Mouse (Mus musculus) kidney, postnatal 4 days (tissue): ENCODE measurements around the gene Stard3.
A peak's percentile ranks its signal among the peaks of the same experiment; 100 is the strongest.

Experiments used
- DNase-seq, 2 experiments: peaks; one replicate each; pipeline ENCODE4 v3.0.0; 2021; ENCODE audit warnings: mixed read lengths in 2 of 2

Gene Stard3

DNA sequence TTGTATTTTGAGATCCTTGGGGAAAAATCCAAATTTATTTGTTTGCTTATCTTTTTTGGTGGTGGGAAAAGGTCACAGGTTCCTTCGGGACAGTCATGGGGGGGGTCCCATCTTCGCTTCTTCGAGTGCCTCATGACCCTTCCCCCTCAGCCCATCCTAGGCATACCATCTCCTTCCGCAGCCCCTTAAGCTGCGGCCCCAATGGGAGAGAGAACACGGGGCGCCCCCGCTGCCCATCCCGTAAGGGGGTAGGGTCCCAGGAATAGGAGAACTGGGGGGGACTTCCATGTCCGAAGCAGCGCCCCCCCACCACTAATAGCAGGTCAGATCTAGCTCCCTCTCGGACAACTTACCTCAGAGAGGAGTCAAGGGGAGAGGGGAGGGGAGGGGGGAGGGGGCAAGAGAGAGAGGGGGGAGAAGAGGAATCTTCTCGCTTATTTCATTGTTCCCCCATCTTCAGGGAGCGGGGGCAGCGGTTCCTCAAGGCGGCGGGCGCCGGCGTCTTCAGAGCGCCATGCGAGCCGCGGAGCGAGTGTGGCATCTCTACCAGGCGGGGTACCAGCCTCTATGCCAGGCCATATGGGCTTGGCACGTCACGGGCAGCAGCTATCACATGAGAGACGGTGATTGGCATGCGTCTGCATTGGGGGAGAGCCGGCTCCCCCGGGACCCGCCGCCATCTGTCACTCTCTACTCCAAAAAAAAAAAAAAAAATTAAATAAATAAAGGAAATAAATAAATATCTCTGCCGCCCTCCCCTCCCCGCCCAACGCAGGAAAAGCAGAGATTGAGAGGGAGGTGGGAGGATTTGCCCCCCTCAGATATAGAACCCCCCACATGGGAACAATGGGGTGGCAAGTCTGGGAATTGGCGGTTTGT is 28.8 kb upstream of the Stard3 start, which contains the start of gene Neurod2:
Gene Neurod2 (minus strand): TSS at position 568 of the 879 bp plus-strand sequence.
- no peak for DNase-seq

DNA sequence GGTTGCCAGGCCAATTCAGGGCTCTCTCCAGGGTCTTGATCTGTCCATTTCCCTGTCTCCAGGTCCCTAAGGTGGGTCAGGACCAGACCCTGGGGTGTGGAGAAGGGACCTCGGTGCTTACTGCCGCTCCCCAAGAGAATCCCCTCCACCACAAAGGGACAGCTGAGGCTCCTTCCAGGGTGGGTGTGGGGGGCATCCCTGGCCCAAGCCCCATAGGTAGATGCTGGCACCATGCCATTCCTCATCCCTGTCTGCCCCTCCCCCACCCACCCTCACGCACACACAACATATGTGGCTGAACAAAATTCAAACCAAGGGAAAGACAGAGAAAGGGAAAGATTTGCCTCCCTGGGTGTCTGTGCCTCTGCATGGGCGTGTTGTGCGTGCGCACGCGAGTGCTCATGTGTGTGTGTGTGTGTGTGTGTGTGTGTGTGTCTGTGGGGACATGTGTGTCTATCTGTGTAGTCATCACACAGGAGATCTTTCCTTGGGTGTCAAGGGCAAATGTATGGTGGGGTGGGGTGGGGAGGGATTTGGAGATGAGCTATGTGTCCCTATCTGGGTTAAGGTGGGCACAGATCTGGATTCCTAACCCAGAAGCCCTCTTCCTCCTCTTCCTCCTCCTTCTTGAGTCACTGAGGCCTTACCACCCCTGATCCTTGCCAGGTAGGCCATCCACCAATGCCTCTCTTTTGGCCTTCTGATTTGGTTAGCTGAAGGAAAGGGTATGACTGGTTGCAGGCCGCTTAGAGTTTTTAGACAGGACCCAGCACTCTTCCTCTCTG is 28.0 kb upstream of the Stard3 start:
- DNase-seq: no peak

DNA sequence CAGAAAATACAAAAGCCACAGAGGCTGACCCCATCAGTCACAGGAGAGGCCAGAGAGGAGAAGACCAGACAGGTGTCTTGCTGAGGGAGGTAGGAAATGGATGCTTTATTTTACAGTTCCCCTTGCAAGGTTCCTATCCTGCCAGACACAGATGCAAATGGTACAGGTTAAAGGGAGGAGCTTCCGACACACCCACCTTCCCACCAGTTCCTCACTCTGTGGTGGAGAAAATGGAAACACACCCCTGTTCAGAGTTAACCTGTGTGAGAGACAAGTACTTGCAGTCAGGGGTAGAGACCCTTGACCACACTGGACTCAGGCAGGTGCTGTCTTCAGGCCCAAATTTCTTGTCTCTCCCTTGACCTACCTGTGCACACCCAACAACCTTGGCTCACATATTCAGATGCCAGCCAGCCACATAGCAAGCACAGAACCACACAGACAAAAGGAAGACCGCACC is 27.4 kb upstream of the Stard3 start:
- DNase-seq: no peak

DNA sequence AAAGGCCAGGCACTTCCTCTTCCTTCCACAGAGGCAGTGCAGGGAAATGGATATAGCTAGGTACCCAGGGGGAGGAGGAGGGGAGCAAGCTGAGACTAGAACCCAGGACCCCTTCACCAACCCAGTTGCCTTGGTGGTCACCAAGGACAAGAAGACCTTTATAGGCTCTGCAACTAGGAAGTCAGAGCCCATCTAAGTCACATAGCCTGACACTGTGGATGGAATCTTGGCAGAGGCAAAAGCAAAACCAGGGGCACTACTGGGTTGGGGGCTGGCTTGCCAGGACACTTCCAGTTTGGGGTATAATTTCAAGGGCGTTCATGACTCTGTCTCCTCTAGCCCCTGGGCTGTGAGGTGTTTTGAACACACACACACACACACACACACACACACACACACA is 26.8 kb upstream of the Stard3 start:
- no peak for DNase-seq

DNA sequence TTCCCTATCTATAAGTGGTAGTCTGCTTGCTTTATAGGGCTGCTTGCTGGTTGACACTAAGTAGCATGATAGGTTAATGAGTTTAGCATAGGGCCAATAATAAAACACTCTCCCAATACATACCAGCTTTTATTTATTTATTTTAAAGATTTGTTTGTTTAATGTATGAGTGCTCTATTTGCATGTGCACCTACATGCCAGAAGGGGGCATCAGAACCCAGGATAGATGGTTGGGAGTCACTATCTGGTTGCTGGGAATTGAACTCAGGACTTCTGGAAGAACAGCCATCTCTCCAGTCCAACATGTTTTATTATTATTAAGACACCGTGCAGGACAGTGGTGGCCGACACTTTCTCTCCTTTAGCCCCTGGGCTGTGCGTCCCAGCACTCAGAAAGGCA is 26.0 kb upstream of the Stard3 start:
- no peak for DNase-seq

DNA sequence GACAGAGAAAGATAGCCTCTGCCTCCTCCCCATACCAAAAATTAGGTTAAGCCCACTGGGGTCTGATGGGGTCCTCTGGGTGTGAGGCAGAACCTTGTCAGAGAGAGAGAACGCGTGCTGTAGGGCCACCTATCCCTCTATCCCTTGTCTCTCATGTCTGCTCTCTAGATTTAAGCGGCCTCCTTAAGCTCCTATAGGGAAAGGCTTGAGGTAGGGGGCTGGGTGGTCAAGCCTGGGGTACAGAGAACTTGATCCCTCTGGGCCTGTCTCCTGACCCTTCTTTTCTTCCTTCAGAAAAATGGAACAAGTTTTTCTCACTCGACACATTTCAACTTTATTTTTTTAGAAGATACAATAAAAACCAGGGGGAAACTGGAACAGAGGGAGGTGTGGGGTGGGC is 25.3 kb upstream of the Stard3 start:
- no peak for DNase-seq

DNA sequence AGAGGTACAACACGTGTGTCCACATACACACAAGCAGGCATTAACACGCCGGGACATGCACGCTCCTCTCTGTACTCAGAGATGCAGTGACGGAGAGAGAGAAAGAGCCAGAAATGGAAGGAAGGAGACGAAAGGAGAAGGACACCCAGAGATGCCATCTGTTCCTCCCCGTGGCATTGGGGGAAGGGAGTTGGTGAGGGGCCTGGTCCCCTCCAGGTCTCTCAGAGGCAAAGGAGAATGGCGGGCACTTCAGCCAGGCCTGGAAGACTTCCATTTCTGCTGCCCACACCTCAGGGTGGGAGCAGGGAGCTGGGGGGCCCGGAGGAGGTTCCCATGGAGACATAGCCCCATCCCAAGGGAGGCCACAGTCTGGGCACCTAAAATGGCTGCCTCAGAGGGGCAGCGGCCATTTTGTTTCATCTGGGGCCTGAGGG is 24.9 kb upstream of the Stard3 start:
- DNase-seq: no peak

DNA sequence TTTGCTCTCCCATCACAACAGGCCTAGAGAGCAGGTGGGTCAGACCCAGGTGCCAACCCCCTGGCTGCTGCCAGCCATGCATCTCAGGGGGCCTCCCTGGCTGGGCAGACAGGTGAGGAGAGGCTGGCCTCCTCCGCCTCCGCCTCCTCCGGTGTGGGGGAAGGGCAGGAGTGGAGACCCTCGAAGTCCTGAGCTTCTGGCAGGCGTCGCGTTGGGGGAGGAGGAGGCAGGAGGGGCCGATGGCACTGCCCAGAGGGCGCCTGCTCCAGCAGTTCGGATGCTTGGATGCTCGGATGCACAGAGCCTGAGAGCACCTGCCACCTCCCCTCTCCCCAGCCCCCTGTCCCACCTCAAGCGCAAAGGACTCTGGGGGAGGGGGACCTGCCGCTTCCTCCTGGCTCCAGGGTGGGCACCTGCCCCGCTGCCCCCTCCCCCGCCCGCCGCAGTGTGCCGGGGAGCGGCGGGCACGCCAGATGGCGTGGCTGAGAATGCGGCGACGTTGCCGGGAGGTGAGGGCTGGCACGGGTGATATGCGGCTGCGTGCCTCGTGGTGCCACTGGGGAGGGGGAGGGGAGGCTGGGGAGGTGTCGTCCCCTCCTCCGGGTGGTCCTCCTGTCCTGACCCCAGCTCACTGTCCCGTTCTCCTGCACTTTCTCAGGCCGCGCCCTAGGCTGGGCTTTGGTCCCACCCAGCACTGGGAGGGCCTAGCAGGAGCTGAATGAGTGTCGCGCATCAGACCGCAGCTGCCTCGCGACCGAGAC is 24.0 kb upstream of the Stard3 start:
- DNase-seq: peak in 1 of 2 experiments; percentile 39

DNA sequence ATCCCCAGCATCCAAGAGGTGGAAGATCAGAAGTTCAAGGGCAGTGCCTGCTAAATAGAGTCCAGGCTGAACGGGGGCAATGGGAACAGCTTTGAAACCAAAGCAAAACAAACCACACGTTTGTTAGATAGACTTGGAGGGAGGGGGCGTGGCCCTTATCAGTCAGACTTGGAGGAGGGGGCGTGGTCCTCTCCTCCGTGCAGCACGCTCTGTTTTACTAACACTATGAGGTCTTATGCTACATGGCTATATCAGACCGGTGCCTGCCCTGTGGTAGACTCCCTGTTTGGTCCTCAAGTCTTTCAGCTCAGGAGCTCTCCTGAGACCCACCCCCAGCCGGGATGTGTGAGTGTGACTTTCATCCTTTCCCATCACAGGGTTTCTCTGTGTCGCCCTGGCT is 22.9 kb upstream of the Stard3 start:
- no peak for DNase-seq

DNA sequence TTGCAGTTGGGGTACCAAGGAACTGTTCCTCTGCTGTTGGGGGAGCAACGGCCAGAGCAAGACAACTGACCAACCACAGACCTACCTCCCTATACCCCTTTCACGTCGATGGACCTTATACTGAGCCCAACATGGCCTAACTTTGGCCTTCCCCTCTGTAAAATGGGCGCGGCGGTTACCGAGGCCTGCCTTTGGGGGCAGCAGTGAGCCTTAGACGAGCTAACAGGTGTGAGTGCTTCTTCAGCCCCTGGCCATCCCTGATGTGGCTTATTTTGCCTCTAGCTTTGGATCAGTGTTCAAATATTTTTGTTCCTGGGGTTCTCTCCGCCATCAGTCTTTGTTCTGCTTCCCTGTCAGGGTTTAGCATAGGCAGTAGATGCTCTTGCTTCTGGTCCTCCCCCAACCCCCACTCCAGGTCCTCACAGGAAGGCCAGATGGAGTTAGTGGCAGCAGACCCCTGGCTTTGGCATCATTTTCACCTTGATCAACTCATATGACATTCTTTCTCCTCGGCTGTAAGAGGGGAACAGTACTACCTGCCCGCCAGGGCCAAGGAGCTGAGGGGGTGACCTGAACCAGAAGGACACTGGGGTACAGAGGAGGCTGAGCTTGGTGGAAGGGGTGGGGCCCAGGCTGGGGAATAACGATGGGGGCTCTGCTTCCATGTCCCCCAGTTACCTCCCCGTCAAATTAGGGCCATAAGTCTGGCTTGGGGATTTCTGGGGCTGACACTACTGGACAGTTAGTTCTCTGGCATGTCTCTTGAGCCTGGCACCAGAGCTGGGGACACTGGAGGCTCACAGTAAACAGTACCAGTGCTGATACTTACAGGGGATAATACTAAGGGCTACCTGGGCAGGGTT is 21.7 kb upstream of the Stard3 start:
- no peak for DNase-seq

DNA sequence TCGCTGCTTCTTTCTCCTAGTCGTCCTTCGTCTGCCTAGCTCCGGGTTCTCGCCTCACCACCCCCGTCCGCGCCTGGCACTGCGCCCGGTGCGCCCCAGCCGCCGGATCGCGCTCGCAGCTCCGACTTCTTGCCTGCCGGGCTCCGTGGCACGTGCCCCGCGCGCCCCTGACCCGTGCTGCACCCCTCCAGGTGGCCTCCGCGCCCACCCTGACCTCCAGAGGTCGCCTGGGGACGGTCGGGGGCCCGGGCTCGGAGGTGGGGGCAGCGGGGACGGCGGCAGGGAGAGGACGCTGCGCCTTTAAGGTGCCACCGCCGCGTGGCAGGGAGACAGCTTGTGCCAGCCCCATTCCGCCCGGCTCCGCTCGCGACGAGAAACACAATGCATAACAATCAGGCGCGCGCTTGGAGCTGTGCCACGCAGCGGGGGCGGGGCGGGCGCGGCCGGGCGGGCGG is 19.6 kb upstream of the Stard3 start:
- peak; percentile 68 to 78 for DNase-seq

DNA sequence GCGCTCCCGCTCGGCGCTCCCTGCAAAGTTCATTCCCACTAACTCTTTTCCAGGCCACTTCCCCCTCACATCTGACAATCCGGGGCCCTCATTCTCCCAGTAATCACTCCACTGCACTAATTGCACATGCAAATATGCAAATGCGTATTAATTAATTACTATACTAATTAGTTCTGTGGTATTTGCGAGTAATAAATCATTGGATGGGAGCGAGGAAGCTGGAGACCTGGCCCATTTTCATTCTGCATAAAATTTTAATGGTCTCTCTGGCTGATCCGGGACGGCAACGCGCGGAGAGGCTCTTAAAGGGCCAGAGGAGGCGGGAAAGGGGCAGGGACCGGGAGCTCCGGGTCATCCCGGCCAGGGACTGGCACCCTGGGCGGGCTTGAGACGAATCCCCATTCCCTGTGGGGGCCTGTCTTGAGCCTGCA is 19.1 kb upstream of the Stard3 start:
- peak in 1 of 2 experiments; percentile 55 for DNase-seq

DNA sequence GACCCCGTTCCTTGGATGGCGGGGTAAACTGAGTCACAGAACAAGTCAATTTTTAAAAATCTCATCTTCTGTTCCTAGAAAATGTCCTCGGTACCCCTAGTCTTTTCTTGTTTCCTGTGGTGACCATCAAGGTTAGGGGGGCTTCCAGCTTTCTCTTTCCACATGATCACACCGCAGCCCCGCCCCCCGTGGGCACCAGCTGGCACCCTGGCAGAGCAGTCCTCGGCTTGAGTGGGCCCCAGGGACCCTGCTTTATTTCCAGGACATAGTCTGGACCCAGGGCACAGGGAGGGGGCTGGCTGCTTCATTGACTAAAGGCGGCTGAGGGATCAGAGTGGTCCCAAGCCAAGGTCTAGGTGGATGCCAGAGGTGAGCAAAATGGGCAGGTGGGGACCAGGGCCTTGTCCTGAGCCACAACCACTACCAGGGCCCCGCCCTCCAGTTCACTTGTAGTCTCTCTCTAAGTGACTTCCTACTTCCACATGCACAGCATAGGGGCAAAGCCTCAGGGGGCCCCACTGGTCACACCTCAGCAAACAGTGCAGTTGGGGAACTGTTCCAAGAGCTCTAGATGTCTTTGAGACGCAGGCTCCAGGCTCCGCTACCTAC is 18.4 kb upstream of the Stard3 start:
- DNase-seq: no peak

DNA sequence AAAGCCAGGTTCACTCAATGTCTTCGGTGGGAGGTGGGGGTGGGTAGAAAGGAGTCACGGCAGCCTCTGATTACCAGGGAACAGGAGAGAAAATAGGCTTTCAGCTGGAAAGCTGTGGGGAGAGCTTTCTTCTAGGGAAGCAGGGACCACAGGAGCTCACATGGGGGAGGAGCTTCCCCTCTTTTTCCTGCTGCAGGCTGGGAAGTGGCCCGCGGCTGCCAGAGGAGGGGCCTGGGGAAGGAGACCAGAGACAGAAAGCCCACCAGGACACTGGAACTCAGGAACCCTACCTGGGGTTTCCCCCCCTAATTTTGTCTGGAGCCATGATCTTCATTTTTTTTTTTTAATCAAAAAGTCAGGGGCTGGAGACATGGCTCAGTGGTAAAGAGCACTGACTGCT is 17.6 kb upstream of the Stard3 start:
- DNase-seq: no peak

DNA sequence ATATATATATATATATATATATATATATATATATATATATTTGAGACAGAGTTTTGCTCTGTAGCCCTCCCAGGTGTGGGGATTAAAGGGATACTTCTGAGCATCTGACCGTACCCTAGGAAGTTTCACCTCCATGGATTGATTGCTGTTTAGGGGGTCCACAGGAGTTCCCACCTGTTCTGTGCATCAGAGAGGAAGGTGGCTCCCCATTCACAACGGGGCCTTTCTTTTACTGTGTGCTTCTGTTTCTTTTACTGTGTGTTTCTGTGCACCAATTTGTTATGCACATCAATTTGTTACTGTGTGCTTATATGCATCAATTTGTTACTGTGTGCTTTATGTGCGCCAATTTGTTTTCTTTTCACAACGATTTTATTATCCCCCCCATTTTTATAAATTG is 17.0 kb upstream of the Stard3 start:
- DNase-seq: no peak

DNA sequence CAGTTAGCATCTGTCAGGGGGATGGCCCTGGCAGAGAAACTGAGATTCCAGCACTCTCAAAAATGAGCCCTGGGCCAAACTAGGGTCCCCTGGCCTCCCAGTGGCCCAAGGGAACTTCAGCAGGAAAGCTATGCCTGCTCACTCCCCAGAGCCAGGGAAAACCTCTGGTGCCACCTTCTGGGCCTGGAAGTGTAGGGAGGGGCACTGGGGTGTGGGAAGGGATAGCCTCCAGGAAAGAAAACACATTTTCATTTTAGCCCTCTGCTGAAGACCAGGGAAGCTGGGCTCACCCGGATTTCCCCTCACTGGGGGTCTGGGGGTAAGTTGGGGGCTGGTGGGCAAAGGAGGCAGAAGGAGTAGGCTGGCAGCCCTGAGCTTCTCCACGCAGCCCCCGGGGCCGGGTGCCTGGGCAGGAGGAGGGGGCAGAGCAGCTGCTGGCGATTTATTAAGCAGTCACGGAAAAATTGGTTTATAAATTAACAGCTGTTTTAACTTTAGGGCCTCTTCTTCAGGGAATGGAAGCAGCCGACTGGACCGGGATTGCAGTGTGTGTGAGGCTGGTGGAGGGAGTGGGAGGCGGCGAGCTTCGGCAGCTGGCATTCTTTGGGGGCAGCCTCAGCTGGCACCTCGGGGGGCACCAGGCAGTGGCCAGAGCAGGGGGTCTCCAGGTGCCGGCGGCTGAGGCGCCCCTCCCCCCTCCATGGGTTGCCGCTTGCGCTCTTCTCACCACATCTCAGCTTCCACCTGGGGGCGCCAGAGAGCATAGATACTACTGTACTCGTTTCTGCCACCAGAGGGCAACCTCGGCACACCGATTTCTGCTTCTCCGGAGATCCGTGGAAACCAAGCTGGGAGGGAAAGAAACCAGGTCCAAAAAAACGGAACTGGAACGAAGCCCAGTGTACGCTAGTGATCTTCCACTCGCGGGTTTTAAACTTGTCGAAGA is 15.9 kb upstream of the Stard3 start:
- peak; percentile 95 to 97 for DNase-seq

DNA sequence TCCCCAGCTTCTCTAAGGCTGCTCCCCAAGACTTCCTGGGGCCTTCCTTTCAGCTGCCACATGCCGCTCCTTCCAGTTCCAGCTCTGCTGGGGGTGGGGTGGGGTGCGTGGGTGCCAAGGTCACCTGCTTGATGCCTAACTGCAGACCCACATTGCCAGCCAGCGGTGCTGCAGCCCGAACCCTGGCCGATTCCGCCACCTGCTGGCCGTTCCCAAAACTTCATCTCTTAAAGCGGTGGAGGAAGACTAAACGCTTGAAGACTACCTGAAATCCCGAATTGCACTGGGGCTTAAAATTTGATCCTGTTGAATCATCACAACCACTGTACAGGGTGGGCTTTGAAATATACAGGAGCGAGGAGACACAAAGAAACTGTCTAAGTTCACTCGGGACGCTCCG is 12.9 kb upstream of the Stard3 start:
- DNase-seq: peak; percentile 91

DNA sequence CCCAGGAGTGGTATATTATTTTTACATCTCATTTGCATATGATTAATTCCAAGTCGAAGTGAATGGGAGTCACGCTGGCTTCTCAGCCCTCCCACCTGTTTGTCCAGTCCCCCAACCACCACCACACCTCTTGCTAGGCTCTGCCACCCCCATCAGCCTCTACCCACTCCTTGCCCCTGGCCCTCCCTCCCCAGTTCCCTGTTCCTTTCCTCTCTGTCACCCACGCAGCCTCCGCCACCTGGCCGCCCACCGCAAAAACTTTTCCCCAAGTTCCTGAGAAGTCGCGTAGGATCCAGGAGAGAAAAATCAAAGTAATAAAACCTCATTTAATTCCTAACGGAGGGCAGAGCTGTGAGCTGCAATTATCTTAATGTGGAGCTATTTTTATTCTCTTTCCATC is 12.0 kb upstream of the Stard3 start:
- no peak for DNase-seq

DNA sequence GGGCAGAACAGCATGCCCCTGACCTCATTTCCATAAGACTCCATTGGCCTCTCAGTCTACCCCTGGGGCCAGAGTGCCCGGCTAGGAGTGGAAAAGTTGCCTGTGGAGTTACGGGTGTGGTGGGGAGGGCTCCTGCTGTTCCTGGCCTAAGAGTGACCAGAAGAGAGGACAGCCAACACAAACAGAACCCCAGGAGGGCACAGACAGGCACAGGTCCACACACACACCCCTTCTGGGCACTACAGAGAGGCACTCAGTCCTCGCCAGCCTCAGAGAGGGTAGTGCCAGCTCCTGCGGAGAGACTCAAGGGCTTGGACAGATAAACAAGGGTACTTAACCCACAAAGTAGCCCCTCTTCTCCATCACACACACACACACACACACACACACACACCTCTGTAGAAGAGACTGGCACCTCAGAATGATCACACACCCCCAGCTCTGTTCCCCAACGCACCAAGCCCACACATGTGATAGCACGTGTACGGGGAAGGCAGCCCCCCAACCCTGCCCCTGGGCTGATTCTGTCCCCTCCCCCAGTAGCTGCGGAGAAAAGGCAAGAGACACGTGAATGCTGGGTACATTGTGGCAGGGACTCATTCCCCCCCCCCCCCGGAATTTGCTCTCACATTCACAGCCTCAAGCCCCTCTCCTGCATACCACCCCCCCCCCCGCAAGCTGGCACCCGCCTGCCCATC is 10.6 kb upstream of the Stard3 start:
- DNase-seq: no peak
